Mouse (Mus musculus) limb, embryonic 11.5 days (tissue): ENCODE results near the gene St5. TPM values are rescaled to one million over a fixed set of nuclear protein-coding genes. Genes with fewer than 3 reads are reported as not detected.

Experiments
- ATAC-seq: fragments of 200-750 bp; cut with Nextera tagmentation; 2 replicates; pipeline ENCODE4 v1.8.0; 2017; ENCODE audit warnings: low read depth; ENCODE audit not compliant: insufficient number of reproducible peaks, low FRiP score, low TSS enrichment
- DNase-seq: peaks from one replicate; pipeline ENCODE4 v3.0.0-alpha.2; 2015; ENCODE audit warnings: low spot score
- H3K27ac ChIP-seq: fragments of 300-500 bp; sonication (generic); replicated peaks from 2 replicates; pipeline ENCODE4 v1.5.1; 2014; ENCODE audit warnings: low read depth, mild to moderate bottlenecking, low read length
- H3K27me3 ChIP-seq: fragments of 300-500 bp; sonication (generic); 2 replicates; pipeline ENCODE4 v1.6.1; 2014; ENCODE audit warnings: mild to moderate bottlenecking, low read length, mixed read lengths; ENCODE audit not compliant: control insufficient read depth, insufficient read depth
- H3K36me3 ChIP-seq: fragments of 300-500 bp; sonication (generic); 2 replicates; pipeline ENCODE4 v1.6.1; 2014; ENCODE audit warnings: mild to moderate bottlenecking, low read length, moderate library complexity, mixed read lengths; ENCODE audit not compliant: control insufficient read depth, insufficient read depth
- H3K4me1 ChIP-seq: fragments of 300-500 bp; sonication (generic); 2 replicates; pipeline ENCODE4 v1.6.1; 2014; ENCODE audit warnings: low read length, mixed read lengths; ENCODE audit not compliant: control insufficient read depth, insufficient read depth
- H3K4me2 ChIP-seq: fragments of 300-500 bp; sonication (generic); 2 replicates; pipeline ENCODE4 v1.6.1; 2014; ENCODE audit warnings: low read depth, mild to moderate bottlenecking, moderate library complexity; ENCODE audit not compliant: severe bottlenecking
- H3K4me3 ChIP-seq: fragments of 300-500 bp; sonication (generic); 2 replicates; pipeline ENCODE4 v1.5.1; 2014; ENCODE audit warnings: low read depth, low read length
- H3K9ac ChIP-seq: fragments of 300-500 bp; sonication (generic); 2 replicates; pipeline ENCODE4 v1.6.1; 2014; ENCODE audit warnings: mild to moderate bottlenecking, low read length
- H3K9me3 ChIP-seq: fragments of 300-500 bp; sonication (generic); 2 replicates; pipeline ENCODE4 v1.6.1; 2016; ENCODE audit warnings: low read length; ENCODE audit not compliant: control insufficient read depth
- WGBS: fragments of 180-500 bp; shearing (Covaris S2); extraction: QIAGEN DNeasy Blood & Tissue Kit; methylation state at CpG from one replicate; pipeline ENCODE4 v1.1.7; 2014; 5-methylcytosine and 5-hydroxymethylcytosine counted together
- polyA plus RNA-seq: library from polyadenylated mRNA; unstranded; fragments of >200 nt; fragmentation: Nextera tagmentation; extraction: Ambion mirVana; gene quantifications from 2 replicates; pipeline ENCODE4 v1.2.1, GENCODE M21; 2014

St5 gene
- polyA plus RNA-seq, 1 experiment from 2014 or later = 52.3 TPM

DNA sequence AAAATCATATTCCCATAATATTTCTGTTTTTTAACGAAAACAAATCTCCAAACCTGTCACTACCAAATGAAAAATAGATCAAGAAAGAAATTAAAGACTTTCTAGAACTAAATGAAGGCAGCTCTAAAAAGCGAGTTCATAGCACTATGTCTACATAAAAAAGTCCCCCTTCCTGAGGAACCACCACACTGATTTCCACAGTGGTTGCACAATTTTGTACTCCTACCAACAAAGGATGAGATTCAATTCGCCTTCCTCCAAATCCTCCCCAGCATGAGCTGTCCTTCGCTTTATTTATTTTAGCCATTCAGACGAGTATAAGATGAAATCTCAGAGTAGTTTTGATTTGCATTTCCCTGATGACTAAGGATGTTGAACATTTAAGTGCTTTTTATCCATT is 36.7 kb downstream of the St5 start:
- DNase-seq (no peak), ATAC-seq (no peak)
- no peak overlapping the region for H3K27ac ChIP-seq
- WGBS = 92% methylated on average over 5 of the region's 5 CpGs
- peaks cover 7% of the 10 kb centered on the region for H3K4me1 ChIP-seq
- no peaks in the 10 kb centered on the region for H3K9me3 ChIP-seq
- no peak overlapping the region for H3K9ac ChIP-seq
- no peak overlapping the region for H3K4me3 ChIP-seq
- H3K27me3 ChIP-seq = no peaks in the 10 kb centered on the region
- no peaks in the 10 kb centered on the region for H3K36me3 ChIP-seq
- H3K4me2 ChIP-seq = no peak overlapping the region

DNA sequence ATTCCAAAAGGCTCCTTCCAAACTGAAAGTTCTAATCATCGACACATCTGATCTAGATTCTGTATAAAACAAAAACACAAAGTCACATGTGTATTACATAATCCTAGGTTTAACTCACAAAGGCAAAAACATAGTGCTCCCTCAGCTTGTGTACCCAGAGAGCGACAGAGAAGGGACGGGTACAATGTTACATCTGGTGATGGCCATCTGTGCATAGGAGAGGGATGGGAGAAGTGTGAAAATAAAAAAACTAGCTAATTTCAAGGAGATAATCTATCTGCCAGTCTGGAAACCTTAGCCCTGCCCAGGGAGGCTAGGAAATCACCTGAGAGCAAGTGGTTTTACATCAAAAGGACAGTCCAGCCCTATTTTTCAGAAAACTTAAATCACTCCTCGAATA is 40.8 kb downstream of the St5 start:
- H3K27me3 ChIP-seq = no peaks in the 10 kb centered on the region
- no peak overlapping the region for H3K9ac ChIP-seq
- H3K4me3 ChIP-seq = no peak overlapping the region
- DNase-seq (no peak), ATAC-seq (no peak)
- H3K36me3 ChIP-seq = no peaks in the 10 kb centered on the region
- H3K4me2 ChIP-seq = no peak overlapping the region
- 94% methylated on average over 4 of the region's 4 CpGs for WGBS
- H3K4me1 ChIP-seq = 0 out of 2 replicates have a peak, but pooled peaks cover 2% of the 10 kb centered on the region
- no peak overlapping the region for H3K27ac ChIP-seq
- H3K9me3 ChIP-seq = no peaks in the 10 kb centered on the region

DNA sequence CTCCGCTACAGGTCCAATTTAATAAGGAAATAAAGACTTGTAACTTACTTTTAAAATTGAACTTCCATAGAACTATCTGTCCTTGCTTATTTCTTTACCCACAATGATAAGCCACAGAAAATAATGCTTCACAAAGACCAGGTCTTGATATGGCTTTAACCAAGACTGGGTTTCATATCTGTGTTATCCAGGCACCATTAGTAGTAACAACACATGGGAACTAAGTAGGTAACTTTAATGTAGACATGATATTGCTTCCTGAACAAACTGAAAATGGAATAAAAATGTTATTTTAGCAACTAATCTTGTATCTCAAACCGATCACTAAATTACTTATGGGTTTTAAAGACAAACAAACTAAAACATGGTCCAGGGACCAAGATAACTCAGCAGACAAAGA is 44.1 kb downstream of the St5 start:
- 97% methylated on average over 2 of the region's 2 CpGs for WGBS
- no peaks in the 10 kb centered on the region for H3K36me3 ChIP-seq
- no peaks in the 10 kb centered on the region for H3K9me3 ChIP-seq
- no peak overlapping the region for H3K9ac ChIP-seq
- DNase-seq (no peak), ATAC-seq (no peak)
- H3K4me2 ChIP-seq = no peak overlapping the region
- 0 out of 2 replicates have a peak, but pooled peaks cover 2% of the 10 kb centered on the region for H3K4me1 ChIP-seq
- H3K27me3 ChIP-seq = no peaks in the 10 kb centered on the region
- H3K27ac ChIP-seq = no peak overlapping the region
- no peak overlapping the region for H3K4me3 ChIP-seq

DNA sequence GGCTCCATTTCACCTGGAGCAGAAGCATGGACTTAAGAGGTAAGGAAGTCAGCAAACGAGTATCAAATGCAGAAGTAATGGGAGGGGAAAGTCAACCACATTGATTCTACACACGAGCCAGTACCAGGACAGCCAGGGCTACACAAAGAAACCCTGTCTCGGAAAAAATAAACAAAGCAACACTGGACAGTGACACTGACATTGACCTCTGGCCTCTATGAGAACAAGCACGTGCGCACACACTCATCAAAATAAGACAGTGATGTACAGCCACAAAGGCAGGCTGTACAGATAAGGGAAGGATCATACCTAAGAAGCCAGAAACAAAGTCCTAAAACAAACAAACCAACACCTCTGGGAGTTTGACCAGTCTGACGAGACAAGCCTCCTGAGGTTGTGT is 45.5 kb downstream of the St5 start:
- no peaks in the 10 kb centered on the region for H3K27me3 ChIP-seq
- H3K4me2 ChIP-seq = no peak overlapping the region
- 0 out of 2 replicates have a peak, but pooled peaks cover 2% of the 10 kb centered on the region for H3K4me1 ChIP-seq
- 72% methylated on average over 6 of the region's 6 CpGs for WGBS
- no peak for ATAC-seq
- no peak overlapping the region for H3K4me3 ChIP-seq
- DNase-seq = no peak
- no peak overlapping the region for H3K27ac ChIP-seq
- H3K9me3 ChIP-seq = no peaks in the 10 kb centered on the region
- H3K9ac ChIP-seq = no peak overlapping the region
- H3K36me3 ChIP-seq = no peaks in the 10 kb centered on the region

DNA sequence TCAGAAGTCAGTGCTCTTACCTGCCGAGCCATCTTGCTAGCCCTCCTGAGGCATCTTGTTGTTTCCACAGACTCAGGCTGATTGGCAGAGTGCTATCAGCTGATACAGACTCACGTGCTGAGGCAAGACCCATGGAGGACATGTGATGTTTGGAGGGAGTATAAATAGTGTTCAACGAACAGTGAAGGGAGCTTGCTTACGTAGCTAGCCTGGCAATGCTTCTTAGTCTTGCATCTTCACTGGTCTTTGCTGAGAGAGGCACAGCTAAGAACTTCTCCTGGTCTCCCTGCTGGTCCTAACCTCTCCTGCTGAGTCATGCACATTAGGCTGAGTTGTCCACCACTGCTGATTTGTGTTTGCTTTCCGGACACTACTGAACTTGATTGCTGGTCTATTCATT is 48.5 kb downstream of the St5 start:
- Histone ChIP-seq H3K4me1 (no peaks in the 10 kb centered on the region), H3K4me3 (no peak overlapping the region), H3K4me2 (no peak overlapping the region), H3K36me3 (no peaks in the 10 kb centered on the region), H3K9me3 (no peaks in the 10 kb centered on the region), H3K27ac (no peak overlapping the region), H3K27me3 (no peaks in the 10 kb centered on the region), H3K9ac (no peak overlapping the region)
- ATAC-seq (no peak), DNase-seq (no peak)
- WGBS = 88% methylated on average over 5 of the region's 5 CpGs

DNA sequence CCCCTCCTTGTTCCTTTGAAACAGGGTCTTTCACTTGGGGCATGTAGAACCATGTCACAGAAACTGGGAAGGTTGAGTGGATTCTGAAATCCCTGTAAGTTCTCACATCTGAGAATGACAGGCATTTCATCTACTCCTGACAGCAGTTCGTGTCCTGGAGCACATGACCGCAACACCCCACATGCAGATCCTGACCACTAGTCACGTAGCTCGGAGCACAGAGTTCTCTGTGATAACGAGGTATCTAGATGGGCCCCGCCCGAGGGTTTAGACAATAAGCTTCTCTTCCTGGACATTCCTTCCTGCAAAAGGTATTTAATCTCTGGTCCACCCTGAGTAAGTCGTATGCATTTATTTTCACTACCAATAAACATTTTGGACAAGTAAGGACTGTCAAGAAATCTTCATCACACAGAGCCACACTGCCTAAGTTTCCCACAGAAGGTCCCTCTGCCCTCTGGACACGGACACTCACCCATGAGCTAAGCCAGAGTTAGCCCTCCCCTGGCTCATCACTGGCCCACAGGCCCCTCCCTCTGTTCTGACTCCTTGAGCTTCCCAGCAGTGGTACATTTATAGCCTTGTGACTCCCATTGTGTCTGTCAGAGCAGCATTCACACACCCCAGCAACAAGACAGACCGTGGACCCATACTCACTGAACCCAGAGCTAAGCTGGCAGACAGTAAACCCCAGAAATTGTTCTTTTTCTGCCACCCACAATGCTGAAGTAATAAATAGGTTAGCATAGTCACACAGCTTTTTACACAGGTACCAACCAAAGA is 54.4 kb downstream of the St5 start:
- H3K36me3 ChIP-seq = no peaks in the 10 kb centered on the region
- H3K4me2 ChIP-seq = no peak overlapping the region
- no peak for ATAC-seq
- H3K4me3 ChIP-seq = no peak overlapping the region
- WGBS = 80% methylated on average over 10 of the region's 10 CpGs
- no peaks in the 10 kb centered on the region for H3K9me3 ChIP-seq
- DNase-seq = no peak
- no peaks in the 10 kb centered on the region for H3K4me1 ChIP-seq
- H3K27ac ChIP-seq = no peak overlapping the region
- no peak overlapping the region for H3K9ac ChIP-seq
- H3K27me3 ChIP-seq = no peaks in the 10 kb centered on the region

DNA sequence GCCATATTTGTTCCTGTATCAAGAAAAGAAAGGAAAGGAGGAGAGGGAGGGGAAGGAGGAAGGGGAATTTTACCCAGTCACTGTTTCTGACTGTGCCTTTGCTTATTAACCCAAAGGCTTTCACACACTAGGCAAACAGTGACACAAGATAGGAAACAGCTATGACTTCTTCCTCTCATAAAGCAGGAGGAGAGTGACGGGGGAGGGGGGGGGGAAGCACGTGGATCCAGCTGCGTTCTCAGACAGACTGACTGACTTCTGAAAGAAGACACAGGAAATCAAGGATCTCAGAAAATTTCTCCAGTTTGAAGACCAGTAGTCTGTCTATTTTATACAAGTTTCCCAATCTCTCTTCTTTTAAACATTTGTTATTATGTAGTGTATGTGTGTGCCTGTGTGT is 56.8 kb downstream of the St5 start:
- DNase-seq (no peak), ATAC-seq (no peak)
- Histone ChIP-seq H3K36me3 (no peaks in the 10 kb centered on the region), H3K9ac (no peak overlapping the region), H3K4me2 (no peak overlapping the region), H3K4me1 (no peaks in the 10 kb centered on the region), H3K4me3 (no peak overlapping the region), H3K27ac (no peak overlapping the region), H3K9me3 (no peaks in the 10 kb centered on the region), H3K27me3 (no peaks in the 10 kb centered on the region)
- WGBS = 40% methylated on average over 3 of the region's 3 CpGs

DNA sequence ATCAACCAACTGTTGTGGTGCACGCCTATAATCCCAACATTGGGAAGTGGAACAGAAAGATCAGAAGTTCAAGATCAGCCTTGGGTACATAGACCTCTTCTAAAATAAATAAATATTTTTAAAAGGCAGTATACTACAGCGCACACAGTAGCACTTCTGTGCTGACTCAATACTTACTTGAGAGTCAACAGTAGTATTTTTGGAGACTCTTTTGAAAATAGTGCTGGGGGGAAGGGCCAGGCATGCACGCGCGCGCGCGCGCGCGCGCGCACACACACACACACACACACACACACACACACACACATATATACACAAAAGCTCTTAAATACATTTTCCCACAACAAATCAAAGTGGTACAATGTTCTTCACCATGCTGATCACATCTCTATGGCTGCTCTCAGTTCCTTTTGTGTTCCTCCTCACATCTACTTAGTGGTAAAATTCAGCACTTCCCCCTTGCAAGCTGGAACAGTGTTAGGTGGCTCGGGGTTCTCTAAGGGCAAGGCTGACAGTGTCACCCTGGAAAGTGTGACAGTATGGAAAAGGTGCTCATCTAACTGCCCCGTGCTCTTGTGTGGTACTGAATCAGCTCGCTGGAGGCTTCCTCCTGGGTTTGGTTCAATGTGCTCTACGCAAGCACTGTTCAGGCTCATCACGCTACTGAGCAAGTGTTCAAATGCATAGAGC is 60.0 kb downstream of the St5 start:
- H3K9me3 ChIP-seq = no peaks in the 10 kb centered on the region
- ATAC-seq (no peak), DNase-seq (no peak)
- no peaks in the 10 kb centered on the region for H3K4me1 ChIP-seq
- WGBS = 97% methylated on average over 18 of the region's 18 CpGs
- no peak overlapping the region for H3K4me2 ChIP-seq
- H3K36me3 ChIP-seq = no peaks in the 10 kb centered on the region
- no peak overlapping the region for H3K4me3 ChIP-seq
- no peak overlapping the region for H3K9ac ChIP-seq
- H3K27ac ChIP-seq = no peak overlapping the region
- no peaks in the 10 kb centered on the region for H3K27me3 ChIP-seq
